Mouse (Mus musculus): ENCODE data around the gene Thbs1. TPM values are rescaled to one million over a fixed set of nuclear protein-coding genes. Genes with fewer than 3 reads are reported as not detected.

Gene Thbs1
- polyA plus RNA-seq, 1 experiment from 2014 or later = 50.8 TPM

- H3K36me3 ChIP-seq (ENCODE audit: insufficient read depth, low read length) = no peaks in the 10 kb centered on the region
- H3K4me3 ChIP-seq (ENCODE audit: low read depth, low read length) = no peak overlapping the region
- no peak overlapping the region for H3K27ac ChIP-seq (ENCODE audit: low read length)
- 78% methylated on average over 5 of the region's 5 CpGs for WGBS
- no peak overlapping the region for H3K4me2 ChIP-seq (replicated peaks; ENCODE audit: low read depth, low read length)
- no peak overlapping the region for H3K9ac ChIP-seq (replicated peaks; ENCODE audit: low read depth)
- no peaks in the 10 kb centered on the region for H3K27me3 ChIP-seq (replicated peaks; ENCODE audit: insufficient read depth, low read length)
- TF ChIP-seq CTCF (IDR thresholded peaks at IDR 0.05) (no peak), EP300 (IDR thresholded peaks at IDR 0.05) (no peak)
- DNase-seq (ENCODE audit: low spot score) (no peak), ATAC-seq (no peak)
- H3K4me1 ChIP-seq (ENCODE audit: insufficient read depth, low read depth, low read length) = no peaks in the 10 kb centered on the region
- no peaks in the 10 kb centered on the region for H3K9me3 ChIP-seq (ENCODE audit: low read length)
These were observed 20.4 kb upstream of the Thbs1 start for GRCm38 (mm10) chr2:118091226-118091625.

- H3K27me3 ChIP-seq (replicated peaks; ENCODE audit: insufficient read depth, low read length) = no peaks in the 10 kb centered on the region
- H3K36me3 ChIP-seq (ENCODE audit: insufficient read depth, low read length) = no peaks in the 10 kb centered on the region
- H3K9ac ChIP-seq (replicated peaks; ENCODE audit: low read depth) = no peak overlapping the region
- H3K4me2 ChIP-seq (replicated peaks; ENCODE audit: low read depth, low read length) = no peak overlapping the region
- no peak overlapping the region for H3K27ac ChIP-seq (ENCODE audit: low read length)
- no peak overlapping the region for H3K4me3 ChIP-seq (ENCODE audit: low read depth, low read length)
- ATAC-seq (no peak), DNase-seq (ENCODE audit: low spot score) (no peak)
- H3K9me3 ChIP-seq (ENCODE audit: low read length) = no peaks in the 10 kb centered on the region
- TF ChIP-seq EP300 (IDR thresholded peaks at IDR 0.05) = no peak
- no peak for TF ChIP-seq CTCF (IDR thresholded peaks at IDR 0.05)
- no peaks in the 10 kb centered on the region for H3K4me1 ChIP-seq (ENCODE audit: insufficient read depth, low read depth, low read length)
- WGBS = 48% methylated on average over 4 of the region's 4 CpGs
These were observed 12.6 kb upstream of the Thbs1 start for GRCm38 (mm10) chr2:118099104-118099503.

- no peak overlapping the region for H3K4me2 ChIP-seq (replicated peaks; ENCODE audit: low read depth, low read length)
- no peak overlapping the region for H3K9ac ChIP-seq (replicated peaks; ENCODE audit: low read depth)
- H3K9me3 ChIP-seq (ENCODE audit: low read length) = no peaks in the 10 kb centered on the region
- no peak overlapping the region for H3K4me3 ChIP-seq (ENCODE audit: low read depth, low read length)
- no peaks in the 10 kb centered on the region for H3K4me1 ChIP-seq (ENCODE audit: insufficient read depth, low read depth, low read length)
- H3K36me3 ChIP-seq (ENCODE audit: insufficient read depth, low read length) = no peaks in the 10 kb centered on the region
- ATAC-seq = no peak
- WGBS = 67% methylated on average over 4 of the region's 4 CpGs
- H3K27ac ChIP-seq (ENCODE audit: low read length) = no peak overlapping the region
- DNase-seq (ENCODE audit: low spot score) = no peak
- no peaks in the 10 kb centered on the region for H3K27me3 ChIP-seq (replicated peaks; ENCODE audit: insufficient read depth, low read length)
- TF ChIP-seq EP300 (IDR thresholded peaks at IDR 0.05) (no peak), CTCF (IDR thresholded peaks at IDR 0.05) (no peak)
These were observed 9.5 kb upstream of the Thbs1 start for GRCm38 (mm10) chr2:118102169-118102568.

GRCm38 (mm10) chr2:118110225-118110915, 1.3 kb upstream of the Thbs1 start:
- peak overlapping the region; percentile 68 for H3K4me3 ChIP-seq (ENCODE audit: low read depth, low read length)
- peaks cover 3% of the 10 kb centered on the region; the same call in 1 of the 2 replicates for H3K36me3 ChIP-seq (ENCODE audit: insufficient read depth, low read length)
- H3K9ac ChIP-seq (replicated peaks; ENCODE audit: low read depth) = 0 out of 2 replicates have a peak overlapping the region, but pooled peaks have one; percentile 3
- peak overlapping the region; percentile 87 for H3K27ac ChIP-seq (ENCODE audit: low read length)
- ATAC-seq (peak; percentile 86), DNase-seq (ENCODE audit: low spot score) (peak; percentile 95)
- peak overlapping the region; percentile 81 for H3K4me2 ChIP-seq (replicated peaks; ENCODE audit: low read depth, low read length)
- H3K27me3 ChIP-seq (replicated peaks; ENCODE audit: insufficient read depth, low read length) = no peaks in the 10 kb centered on the region
- H3K4me1 ChIP-seq (ENCODE audit: insufficient read depth, low read depth, low read length) = peaks cover 7% of the 10 kb centered on the region; the same call in 1 of the 2 replicates
- TF ChIP-seq EP300 (IDR thresholded peaks at IDR 0.05) = peak; percentile 91
- no peak for TF ChIP-seq CTCF (IDR thresholded peaks at IDR 0.05)
- no peaks in the 10 kb centered on the region for H3K9me3 ChIP-seq (ENCODE audit: low read length)
- WGBS = 17% methylated on average over 17 of the region's 17 CpGs

GRCm38 (mm10) chr2:118111116-118111487, 574 bp upstream of the Thbs1 start:
- WGBS = 0% methylated on average over 16 of the region's 16 CpGs
- H3K9ac ChIP-seq (replicated peaks; ENCODE audit: low read depth) = peak overlapping the region; percentile 73; the same call in 1 of the 2 replicates
- TF ChIP-seq EP300 (IDR thresholded peaks at IDR 0.05) (no peak), CTCF (IDR thresholded peaks at IDR 0.05) (peak; percentile 85)
- ATAC-seq = peak; percentile 64
- H3K4me1 ChIP-seq (ENCODE audit: insufficient read depth, low read depth, low read length) = peaks cover 7% of the 10 kb centered on the region
- no peaks in the 10 kb centered on the region for H3K27me3 ChIP-seq (replicated peaks; ENCODE audit: insufficient read depth, low read length)
- H3K4me3 ChIP-seq (ENCODE audit: low read depth, low read length) = peak overlapping the region; percentile 68
- DNase-seq (ENCODE audit: low spot score) = peak; percentile 96
- no peaks in the 10 kb centered on the region for H3K9me3 ChIP-seq (ENCODE audit: low read length)
- peaks cover 10% of the 10 kb centered on the region; the same call in 1 of the 2 replicates for H3K36me3 ChIP-seq (ENCODE audit: insufficient read depth, low read length)
- H3K27ac ChIP-seq (ENCODE audit: low read length) = peak overlapping the region; percentile 87
- peak overlapping the region; percentile 81 for H3K4me2 ChIP-seq (replicated peaks; ENCODE audit: low read depth, low read length)

- DNase-seq (ENCODE audit: low spot score) (no peak), ATAC-seq (no peak)
- peak overlapping the region; percentile 73 for H3K9ac ChIP-seq (replicated peaks; ENCODE audit: low read depth)
- peaks cover 18% of the 10 kb centered on the region for H3K36me3 ChIP-seq (ENCODE audit: insufficient read depth, low read length)
- H3K27ac ChIP-seq (ENCODE audit: low read length) = peak overlapping the region; percentile 87
- 12% methylated on average over 5 of the region's 5 CpGs for WGBS
- no peaks in the 10 kb centered on the region for H3K9me3 ChIP-seq (ENCODE audit: low read length)
- H3K4me3 ChIP-seq (ENCODE audit: low read depth, low read length) = peak overlapping the region; percentile 68
- TF ChIP-seq EP300 (IDR thresholded peaks at IDR 0.05) (no peak), CTCF (IDR thresholded peaks at IDR 0.05) (no peak)
- H3K4me2 ChIP-seq (replicated peaks; ENCODE audit: low read depth, low read length) = peak overlapping the region; percentile 81
- no peaks in the 10 kb centered on the region for H3K27me3 ChIP-seq (replicated peaks; ENCODE audit: insufficient read depth, low read length)
- peaks cover 7% of the 10 kb centered on the region for H3K4me1 ChIP-seq (ENCODE audit: insufficient read depth, low read depth, low read length)
These were observed 762 bp downstream of the Thbs1 start for GRCm38 (mm10) chr2:118112438-118112837.

All from lung, postnatal 0 days (tissue).